Mouse (Mus musculus): Measurements from ENCODE around the gene Otop3.

The Otop3 gene

DNA sequence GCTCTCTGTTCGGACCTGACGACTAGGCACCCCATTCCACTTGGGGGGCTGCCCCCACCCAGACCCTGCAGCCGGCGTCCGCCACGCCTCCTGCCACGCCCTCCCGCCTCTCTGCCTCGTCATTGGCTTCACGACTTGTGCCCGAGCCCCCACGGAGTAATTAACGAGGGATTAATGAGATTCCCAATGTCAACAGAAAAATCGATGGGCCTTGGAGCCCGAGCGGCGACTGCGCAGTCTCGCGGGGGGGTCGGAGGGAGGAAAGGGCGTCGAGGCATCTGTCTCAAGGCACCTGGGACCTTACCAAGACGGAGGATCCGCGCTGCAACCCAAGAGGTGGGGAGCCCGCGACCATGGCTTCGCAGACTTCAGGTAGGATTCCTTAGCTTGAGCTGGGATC, at the start of gene Otop3:
TSS of gene Otop3 (plus strand) at position 201 of the 400 bp plus-strand sequence.
- DNase-seq = no peak

DNA sequence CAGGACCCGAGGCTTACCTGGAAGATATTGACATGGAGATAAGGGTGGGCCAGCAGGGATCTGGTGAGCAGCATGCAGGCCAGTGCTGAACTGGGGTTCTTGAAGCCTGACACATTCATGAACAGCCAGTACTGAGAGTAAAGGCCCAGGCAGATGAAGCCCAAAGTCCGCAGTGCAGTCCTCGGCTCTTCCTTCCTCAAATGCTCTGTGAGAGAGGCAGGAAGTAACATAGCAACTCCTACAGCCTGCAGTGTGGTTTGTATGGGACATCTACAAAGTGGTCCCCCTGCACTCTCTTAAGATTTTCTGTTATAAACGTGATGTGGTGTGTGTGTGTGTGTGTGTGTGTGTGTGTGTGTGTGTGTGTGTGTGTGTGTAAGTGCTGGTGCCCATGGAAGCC, 49.2 kb upstream of the Otop3 start:
- DNase-seq = no peak

DNA sequence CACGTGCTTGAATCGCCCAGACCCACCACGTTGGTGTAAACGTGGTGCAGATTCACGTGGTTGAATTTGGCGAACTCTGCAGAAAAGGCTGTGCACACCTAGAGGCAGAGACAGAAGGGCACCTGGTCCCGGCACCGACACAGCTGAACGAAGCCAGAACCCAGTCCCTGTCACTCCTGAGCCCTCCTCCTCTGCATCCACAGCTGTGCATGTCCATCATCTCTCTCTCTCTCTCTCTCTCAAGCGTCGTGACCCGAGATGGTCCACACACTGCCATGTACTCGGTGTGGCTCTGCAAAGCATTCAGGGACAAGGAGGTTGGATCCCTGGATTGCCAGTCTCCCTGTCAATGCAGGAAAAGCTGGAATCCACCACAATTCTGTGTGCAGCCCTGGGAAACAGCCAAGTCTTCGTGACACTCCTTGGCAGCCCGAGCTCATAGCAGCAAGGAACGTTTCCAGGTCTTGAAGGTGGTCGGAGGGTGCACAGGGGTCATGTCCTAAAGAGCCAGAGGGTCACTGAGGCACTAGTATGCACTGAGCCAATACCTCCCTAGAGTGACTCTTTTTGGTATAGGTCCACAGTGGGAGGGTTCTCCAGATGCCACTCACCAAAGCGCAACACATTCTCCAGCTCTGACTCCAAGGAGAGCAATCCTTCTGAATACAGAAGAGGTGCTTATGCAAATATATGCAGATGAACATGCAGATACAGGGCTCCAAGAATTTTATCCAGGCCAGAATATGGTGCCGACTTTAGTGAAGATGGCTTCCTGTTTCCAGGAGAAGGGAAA, 48.1 kb upstream of the Otop3 start:
- no peak for DNase-seq

DNA sequence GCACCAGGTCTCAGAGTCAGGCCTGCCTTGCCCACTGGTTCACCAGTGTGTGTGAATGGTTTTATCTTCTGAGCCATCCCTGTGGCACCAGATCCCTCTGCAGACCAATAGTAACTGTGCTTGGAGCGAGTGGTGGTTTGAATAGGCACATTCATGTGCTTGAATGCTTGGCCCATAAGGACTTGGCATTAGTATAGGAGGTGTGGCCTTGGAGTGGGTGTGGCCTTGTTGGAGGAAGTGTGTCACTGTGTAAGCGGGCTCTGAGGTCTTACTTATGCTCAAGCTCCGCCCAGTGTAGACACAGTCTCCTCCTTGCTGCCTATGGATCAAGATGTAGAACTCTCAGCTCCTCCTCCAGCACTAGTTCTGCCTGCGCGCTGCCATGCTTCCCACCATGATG, 47.1 kb upstream of the Otop3 start:
- DNase-seq = no peak

DNA sequence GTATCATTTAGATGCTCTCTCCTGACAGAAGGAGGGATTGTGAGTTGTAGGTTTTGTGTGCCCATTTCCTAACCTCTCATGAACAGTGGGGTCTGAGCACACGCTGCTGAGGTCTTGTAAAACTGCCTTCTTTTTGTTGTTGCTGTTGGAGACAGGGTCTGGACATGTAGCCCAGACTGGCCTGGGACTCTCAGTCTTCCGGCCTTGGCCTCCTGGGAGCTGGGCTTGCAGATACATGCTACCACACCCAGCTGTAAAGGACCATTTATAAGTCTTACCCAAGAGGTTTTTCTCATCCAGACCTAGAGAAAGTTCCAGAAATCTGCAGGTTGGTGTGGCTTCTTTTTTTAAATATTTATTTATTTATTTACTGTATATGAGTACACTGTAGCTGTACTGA, 46.2 kb upstream of the Otop3 start:
- no peak for DNase-seq

DNA sequence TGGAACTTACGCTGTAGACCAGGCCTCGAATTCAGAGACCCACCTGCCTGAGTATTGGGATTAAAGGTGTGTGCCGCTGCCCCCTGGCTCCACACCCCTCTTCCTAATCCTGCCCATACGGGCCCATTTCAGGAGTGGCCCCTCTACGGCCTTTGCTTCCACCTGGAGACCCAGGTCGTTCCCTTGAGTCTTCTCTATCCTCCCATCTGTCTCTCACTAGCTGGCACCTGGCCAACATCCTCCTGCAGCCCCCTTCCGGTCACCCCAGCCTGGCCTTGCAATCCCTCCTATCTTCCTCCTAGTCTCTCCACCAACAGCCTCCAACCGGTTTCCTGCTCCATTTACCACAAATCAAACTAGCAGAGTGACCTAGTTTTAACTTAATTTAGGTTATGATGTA, 44.6 kb upstream of the Otop3 start:
- no peak for DNase-seq

DNA sequence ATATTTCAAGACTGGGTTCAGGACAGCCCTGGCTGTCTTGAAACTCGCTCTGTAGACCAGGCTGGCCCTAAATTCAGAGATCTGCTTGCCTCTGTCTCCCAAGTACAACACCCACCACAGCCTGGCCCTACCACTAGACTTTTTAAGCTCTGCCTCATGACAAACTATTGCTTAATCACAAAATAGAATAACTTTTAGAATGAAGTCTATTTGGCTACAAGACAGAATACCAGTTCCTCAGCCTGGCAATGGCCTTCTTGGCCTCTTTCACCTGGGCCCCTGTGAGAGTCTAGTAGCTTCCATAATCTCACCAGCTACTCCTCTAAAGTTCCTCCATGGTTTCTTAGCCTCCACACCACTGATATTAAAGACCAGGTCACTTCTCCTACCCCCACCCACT, 44.2 kb upstream of the Otop3 start:
- DNase-seq = no peak

DNA sequence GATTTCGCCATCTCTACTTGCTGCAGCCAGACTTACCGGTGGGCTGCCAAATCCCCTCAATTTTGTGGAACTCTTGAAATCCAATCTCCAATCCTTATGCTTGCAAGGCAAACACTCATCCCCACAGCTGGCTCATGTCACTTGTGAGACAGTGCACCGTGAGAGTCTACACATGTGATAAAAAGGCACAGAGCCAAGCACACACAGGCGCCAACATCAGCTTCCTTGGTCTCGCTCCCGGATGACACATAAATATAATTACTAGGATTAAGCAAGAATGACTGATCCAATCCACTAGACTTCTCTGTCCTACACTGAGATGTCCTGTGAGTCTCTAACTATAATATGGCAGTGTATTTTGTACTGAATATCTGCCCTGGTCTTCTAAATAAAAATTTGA, 43.6 kb upstream of the Otop3 start:
- peak; percentile 66 for DNase-seq

DNA sequence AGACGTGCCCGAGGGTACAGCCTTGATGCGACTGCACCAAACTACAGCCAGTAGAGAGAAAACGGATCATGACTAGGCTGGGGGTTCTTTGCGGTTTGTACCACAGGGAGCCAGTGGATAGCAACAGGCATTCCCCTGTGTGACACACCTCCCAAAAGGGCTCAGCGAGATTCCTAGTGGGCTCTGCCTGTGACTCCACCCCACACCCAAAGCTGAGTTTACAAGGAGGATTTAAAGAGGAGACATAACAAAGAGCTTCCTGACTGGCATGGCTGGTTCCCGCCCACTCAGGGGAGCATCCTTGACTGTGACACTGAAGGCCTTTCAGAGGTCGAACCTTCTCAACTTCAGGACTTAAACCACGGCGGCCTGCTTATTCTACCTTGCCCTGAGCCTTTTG, 43.0 kb upstream of the Otop3 start:
- DNase-seq = no peak

DNA sequence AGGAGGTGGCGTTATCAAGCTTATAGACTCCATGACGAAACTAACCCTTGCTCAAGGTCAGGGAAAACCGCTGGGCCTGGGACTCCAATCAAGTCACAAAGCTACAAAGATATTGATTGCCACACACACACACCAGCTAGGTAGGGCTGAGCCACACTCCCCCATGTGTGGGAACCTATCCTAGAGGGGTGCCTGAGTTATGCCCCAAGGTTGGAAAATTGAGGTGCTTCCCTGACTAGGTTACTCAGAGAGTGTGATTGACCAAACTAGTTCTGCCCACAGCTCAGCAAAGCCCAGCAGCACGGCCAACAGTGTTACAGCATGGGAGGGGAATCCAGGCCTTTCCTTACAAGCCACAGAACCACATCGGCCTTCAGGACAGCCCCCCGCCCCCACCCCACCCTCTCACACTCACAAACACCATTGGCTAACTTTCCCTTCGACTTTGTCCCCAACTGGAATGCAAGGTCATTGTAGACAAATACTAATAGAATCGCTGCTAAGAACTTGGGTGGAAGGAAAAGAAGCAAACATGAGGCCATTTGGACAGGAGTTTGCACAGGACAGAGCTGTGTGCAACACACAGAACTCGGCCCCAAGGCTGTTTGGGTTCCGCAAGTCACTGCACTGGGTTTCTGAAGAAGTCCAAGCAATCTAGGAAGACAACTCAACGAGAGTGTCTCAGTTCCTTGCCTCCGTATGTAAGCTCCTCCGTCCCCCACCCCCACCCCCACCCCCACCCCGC, 41.7 kb upstream of the Otop3 start:
- DNase-seq = peak; percentile 57

DNA sequence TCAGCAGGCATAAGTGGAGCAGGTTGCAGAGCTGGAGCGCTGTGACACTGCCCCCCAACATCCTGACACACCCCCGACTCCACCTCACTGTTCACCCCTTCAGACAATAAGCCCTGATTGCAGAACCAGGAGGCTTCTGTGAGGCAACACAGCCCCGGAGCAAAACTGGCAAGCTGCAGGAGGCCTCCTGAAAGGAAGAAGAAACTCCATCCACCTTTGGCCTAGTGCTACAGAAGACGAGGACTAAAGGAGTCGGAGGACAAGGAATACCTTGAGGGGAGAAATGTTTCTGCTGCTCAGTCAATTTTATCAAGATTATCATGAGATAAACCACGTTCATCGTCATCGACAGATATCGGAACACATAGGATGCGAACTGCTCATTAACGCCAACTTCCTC, 38.6 kb upstream of the Otop3 start:
- DNase-seq = no peak

DNA sequence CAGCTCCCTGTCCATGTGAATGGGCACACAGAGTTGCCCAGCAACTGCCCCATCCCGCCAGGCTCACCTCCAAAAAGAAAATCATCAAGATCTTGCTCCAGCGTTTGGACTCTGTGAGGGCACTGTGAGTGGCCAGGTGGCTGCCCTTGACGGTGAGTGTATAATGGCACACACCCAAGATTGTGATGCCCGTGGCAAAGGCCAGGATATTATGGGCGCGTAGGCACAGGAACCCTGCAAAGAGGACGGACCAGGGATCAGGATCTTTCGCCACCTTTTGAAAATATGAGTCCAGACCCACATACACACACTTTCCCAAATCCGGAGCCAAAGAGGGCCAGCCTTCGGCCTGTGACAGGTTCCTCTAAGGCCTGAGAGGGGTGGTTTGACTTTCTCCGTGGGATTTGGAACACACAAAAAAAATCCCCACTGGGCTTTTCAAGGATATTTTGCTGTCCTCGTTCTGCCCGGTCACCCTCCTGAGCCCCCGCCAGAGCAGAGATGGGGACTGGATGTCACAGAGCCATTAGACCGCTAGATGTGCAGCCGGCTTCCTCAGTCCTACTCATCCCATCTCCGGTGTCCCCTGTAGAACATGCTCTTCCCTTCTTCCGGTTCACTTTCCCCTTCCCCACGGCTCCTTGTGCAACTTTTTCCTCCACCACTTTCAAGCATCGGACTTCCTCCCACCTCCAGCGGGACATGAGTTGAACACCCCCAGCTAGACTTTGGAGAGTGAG, 37.9 kb upstream of the Otop3 start:
- peak; percentile 53 for DNase-seq

DNA sequence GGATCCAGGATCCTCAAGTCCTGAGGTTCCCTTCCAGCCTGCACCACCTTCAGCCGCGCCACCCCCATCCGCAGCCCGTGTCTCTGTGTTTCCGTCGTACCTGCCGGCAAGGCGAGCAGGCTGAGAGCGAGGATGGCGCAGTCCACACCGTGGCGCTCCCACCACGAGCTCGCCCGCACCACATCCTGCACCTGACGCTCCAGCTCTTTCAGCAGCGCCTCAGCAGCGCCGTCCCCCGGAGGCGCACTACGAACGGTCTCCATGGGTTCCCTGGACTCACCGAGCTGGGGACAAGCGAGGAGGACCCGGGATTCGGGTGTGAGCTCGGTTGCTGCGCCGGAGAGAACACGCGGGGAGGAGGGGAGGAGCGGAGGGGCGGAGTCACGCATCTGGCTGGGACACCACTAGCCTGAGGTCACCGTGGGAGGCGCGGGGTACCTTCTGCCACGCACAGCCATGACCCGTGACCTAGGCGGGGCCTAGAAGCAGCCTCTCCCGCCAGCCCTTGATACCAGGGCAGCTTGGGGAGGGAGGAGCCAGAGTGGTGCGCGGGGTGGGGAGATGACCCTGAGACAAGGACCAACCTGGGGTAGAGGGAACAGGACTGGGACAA, 37.2 kb upstream of the Otop3 start, which contains the start of gene Fads6:
TSS of gene Fads6 (minus strand) at position 450 of the 613 bp plus-strand sequence.
- DNase-seq = peak; percentile 71

DNA sequence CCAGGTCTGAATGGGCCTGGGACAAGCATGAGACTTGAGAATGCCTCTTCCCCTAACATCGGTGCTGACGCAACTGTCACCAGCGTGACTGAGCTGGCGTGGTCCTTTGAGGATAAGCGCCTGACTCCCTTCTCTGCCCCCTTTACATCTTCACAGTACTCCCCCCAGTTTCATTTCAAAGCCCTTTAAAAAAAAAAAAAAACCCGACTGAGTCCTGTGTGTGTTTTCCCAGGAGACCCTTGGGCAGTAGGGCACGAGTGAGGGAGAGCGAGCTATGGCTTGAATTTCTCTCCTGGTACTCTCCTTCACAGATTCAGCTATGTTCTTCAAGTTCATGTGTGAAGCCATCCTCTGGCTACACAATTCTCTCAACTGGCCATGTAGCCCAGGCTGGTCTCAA, 36.4 kb upstream of the Otop3 start:
- DNase-seq = no peak

DNA sequence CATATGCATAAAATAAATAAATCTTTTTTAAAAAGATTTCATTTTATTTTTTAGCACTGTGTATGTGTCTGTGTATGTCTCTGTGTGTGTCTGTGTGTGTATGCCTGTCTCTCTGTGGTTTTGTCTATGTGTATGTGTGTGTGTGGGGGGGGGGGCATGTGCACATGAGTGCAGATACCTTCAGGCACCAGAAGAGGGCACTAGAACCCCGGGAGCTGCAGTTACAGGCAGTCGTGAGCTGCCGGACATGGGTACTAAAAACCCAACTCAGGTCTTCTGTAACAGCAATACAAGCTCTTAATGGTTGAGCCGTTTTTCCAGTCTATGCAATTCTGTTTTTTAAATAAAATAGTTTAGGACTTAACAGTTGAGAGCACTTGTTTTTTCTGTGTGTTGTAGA, 33.8 kb upstream of the Otop3 start:
- no peak for DNase-seq

DNA sequence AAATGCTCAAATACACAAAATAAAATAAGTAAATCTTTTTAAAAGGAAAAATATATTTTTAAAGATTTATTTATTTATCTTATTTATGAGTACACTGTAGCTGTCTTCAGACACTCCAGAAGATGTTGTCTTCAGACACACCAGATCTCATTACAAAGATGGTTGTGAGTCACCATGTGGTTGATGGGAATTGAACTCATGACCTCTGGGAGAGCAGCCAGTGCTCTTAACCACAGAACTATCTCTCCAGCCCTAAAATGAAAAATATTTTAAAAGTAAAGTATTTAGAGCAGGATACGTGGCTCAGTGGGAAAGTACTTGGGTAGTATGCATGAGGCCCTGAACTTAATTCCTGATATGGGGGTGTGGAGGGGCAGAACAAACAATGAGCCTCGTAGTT, 33.2 kb upstream of the Otop3 start:
- no peak for DNase-seq

DNA sequence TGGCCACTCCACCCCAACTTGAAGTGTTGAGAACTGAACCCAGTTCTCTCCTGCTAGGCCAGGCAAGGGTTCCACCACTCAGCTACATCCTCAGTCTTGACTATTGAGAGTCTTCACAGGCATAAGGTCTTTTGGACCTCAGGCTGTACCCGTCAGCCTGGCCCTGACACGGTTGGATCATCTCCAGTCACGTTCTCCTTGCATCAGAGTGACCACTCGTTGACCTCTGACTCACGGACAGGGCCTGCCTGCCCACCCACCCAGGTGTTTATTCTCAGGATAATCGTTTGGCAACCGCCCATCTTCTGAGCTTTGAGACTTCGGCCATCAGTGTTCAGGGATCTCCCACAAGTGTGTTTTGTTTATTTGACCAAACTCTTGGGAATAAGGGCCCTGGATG, 31.4 kb upstream of the Otop3 start:
- DNase-seq = no peak

DNA sequence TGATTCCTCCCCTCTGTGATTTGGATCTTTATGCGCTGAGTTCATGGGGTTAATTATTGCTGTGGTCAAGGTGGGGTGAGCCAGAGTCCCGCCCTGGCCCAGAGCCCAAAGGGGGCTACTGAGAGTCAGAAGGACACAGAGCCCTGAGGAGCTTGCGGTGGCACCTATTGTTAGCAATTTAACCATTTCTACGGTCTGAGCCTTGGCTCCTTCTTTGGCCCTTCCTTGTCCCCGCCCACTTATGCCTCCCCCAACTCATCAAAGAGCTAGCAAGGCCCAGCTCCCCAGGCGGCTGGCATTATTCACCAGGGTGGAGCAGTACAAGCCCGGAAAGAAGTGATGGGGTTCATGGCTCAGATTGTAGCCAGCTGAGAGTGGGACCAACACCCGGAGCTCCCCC, 27.7 kb upstream of the Otop3 start, which contains the start of gene Otop2:
TSS of gene Otop2 (plus strand) at position 301 of the 400 bp plus-strand sequence.
- DNase-seq = no peak

DNA sequence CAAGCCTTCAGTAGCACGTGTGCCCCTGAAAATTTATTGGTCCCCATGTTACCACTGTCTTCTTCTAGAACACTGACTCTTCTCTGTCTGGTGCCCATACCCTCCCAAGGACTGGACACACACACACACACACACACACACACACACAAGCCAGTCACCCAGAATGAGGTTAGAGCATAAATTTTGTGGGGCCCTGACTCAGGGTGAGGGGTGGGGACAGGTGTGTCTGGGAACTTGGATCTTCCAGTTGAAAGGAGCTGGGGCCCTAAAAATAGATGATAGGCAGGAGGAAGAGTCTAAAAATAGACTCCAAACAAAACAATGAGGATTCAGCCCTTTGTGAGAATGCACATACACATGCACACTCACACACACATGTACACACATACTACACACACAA, 25.8 kb upstream of the Otop3 start:
- no peak for DNase-seq

DNA sequence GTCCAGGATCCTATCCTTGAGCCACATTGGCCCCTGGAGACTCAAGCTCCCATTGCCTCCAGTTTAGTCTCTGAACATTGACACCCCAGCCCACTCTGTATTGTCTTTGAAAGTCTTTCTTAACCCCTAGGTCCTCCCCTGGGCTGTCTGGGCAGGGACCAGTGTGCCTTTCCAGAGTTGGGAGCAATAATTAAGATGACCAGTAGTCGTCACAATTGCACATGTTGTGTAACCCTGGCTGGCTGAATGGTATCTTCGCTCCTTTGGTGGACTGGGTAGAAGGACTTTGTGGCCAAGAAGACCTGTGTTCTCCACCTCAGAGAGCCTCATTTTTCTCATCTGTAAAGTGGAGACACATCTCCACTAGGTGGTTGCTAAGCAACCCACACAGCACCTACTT, 20.3 kb upstream of the Otop3 start:
- peak; percentile 33 for DNase-seq

DNA sequence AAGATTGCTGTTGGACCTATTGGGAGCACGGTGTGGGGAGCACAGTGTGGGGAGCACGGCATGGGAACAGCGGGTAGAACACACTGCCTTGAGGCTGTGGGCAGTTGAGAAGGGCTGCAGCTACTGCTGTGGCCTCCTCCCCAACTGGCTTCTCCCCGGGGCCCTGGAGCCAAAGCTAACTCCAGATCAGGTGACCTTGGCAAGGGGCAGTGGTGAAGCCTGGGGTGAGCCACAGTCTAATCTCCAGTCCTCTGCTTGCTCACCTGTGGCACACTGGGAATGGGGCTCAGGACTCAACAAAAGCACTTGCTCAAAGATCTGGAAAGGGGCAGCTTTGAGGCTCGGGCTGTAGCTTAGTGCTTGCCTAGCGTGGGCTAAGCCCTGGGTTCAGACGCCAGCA, 17.3 kb upstream of the Otop3 start:
- DNase-seq = no peak

DNA sequence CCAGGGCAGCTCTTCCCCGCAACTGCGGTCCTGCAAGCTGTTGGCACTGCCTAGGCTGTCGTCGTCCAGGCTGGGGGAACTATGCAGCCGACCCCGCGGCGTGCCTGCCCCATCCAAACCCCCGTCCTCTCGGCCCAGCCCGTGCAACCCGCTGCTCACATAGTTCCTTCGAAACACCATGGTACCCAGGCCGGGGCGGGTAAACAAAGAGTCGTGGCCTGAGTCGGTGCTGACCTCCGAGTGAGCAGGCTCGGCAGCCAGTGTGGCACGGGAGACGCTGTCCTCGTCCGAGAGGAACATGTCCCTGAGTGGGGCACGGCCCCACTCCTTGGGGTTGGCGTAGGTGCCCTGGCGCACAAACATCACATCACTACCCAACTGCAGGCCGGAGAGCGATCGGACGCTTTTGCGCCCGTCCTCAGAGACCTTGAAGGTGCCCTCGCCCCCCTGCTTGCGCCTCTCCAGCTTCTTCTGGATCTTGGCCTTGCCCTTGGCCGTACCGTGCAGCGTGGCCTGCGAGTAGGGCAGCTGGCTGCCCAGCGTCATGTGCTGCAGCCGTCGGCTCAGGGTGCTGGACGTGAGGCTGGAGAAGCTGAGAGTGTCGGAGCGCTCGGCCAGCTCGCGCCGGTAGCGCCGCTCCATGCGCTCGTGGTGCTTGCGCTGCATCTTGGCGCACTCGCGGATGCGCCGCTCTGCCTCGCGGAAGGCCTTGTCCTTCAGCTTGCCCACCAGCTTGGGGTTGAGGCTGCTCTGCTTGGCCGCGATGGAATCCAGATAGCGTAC, 16.1 kb upstream of the Otop3 start:
- no peak for DNase-seq
